Mouse (Mus musculus) liver, embryonic 12.5 days (tissue): ENCODE data around the gene Ccnb1ip1. TPM values are rescaled to one million over a fixed set of nuclear protein-coding genes. Genes with fewer than 3 reads are reported as not detected.

Experiments
- ATAC-seq: fragments of 200-750 bp; cut with Nextera tagmentation; 2 replicates; pipeline ENCODE4 v1.8.0; 2017; ENCODE audit warnings: moderate number of reproducible peaks, mild to moderate bottlenecking, moderate library complexity
- H3K27ac ChIP-seq: fragments of 300-500 bp; sonication (generic); 2 replicates; pipeline ENCODE4 v1.5.1; 2016; ENCODE audit warnings: mild to moderate bottlenecking
- H3K27me3 ChIP-seq: fragments of 300-500 bp; sonication (generic); replicated peaks from 2 replicates; pipeline ENCODE4 v1.6.1; 2016; ENCODE audit warnings: mild to moderate bottlenecking, moderate library complexity
- H3K36me3 ChIP-seq: fragments of 300-500 bp; sonication (generic); 2 replicates; pipeline ENCODE4 v1.6.1; 2016; ENCODE audit warnings: mild to moderate bottlenecking, moderate library complexity
- H3K4me1 ChIP-seq: fragments of 300-500 bp; sonication (generic); 2 replicates; pipeline ENCODE4 v1.6.1; 2016
- H3K4me2 ChIP-seq: fragments of 300-500 bp; sonication (generic); 2 replicates; pipeline ENCODE4 v1.6.1; 2016; ENCODE audit warnings: mild to moderate bottlenecking, moderate library complexity
- H3K4me3 ChIP-seq: fragments of 300-500 bp; sonication (generic); 2 replicates; pipeline ENCODE4 v1.5.1; 2016; ENCODE audit warnings: mild to moderate bottlenecking, moderate library complexity
- H3K9ac ChIP-seq: fragments of 300-500 bp; sonication (generic); 2 replicates; pipeline ENCODE4 v1.6.1; 2016; ENCODE audit warnings: mild to moderate bottlenecking, moderate library complexity
- H3K9me3 ChIP-seq: fragments of 300-500 bp; sonication (generic); replicated peaks from 2 replicates; pipeline ENCODE4 v1.6.1; 2016; ENCODE audit warnings: mild to moderate bottlenecking, moderate library complexity
- WGBS: fragments of 180-500 bp; shearing (Covaris S2); methylation state at CpG from one replicate; pipeline ENCODE4 v1.1.7; 2016; ENCODE audit not compliant: insufficient replicate concordance; 5-methylcytosine and 5-hydroxymethylcytosine counted together
- polyA plus RNA-seq: library from polyadenylated mRNA; unstranded; fragments of >200 nt; fragmentation: Nextera tagmentation; extraction: Ambion mirVana; gene quantifications from 2 replicates; pipeline ENCODE4 v1.2.1, GENCODE M21; 2016

The Ccnb1ip1 gene
- polyA plus RNA-seq, 1 experiment from 2014 or later, result not detected

DNA sequence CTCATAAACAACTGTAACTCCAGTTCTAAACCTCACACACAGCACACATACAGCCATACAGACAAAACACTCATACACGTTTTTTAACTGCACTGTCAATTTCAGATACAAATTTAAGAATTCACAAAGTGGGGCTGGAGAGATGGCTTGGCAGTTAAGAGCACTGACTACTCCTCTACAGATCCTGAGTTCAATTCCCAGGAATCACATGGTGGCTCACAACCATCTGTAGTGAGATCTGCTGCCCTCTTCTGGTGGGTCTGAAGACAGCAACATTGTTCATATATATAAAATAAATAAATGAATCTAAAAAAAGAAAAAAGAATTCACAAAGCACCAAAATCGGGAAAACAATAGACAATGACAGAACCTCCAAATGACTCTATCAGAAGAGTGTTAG, 36.2 kb downstream of the Ccnb1ip1 start:
- H3K27me3 ChIP-seq, result no peaks in the 10 kb centered on the region
- H3K4me2 ChIP-seq, result no peak overlapping the region
- no peak overlapping the region for H3K27ac ChIP-seq
- no peak overlapping the region for H3K9ac ChIP-seq
- H3K4me3 ChIP-seq, result no peak overlapping the region
- peaks cover 85% of the 10 kb centered on the region for H3K36me3 ChIP-seq
- no peaks in the 10 kb centered on the region for H3K9me3 ChIP-seq
- 54% methylated on average over 2 of the region's 2 CpGs for WGBS
- H3K4me1 ChIP-seq, result no peaks in the 10 kb centered on the region
- ATAC-seq, result no peak

DNA sequence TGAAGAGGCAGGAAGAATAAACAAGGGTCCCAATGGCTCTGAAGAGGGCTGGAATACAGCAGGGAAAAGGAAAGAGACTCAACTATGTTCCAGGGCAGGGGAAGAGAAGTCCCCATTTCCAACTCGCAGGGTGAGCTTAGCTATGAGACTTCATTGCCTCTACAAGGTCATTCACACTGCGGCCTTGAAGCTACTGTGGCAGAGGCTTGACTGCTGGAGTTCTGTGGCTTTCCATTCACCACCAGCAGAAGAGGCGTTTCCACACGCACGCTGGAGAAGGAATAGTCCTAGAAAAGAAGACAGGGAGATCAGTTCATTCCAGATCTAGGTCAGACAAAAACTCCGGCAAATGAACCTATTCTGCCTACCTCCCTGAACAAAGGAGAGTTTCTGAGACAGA, 41.8 kb downstream of the Ccnb1ip1 start:
- Histone ChIP-seq H3K4me1 (no peaks in the 10 kb centered on the region), H3K9me3 (no peaks in the 10 kb centered on the region), H3K36me3 (peaks cover 53% of the 10 kb centered on the region), H3K4me2 (no peak overlapping the region), H3K27me3 (no peaks in the 10 kb centered on the region), H3K9ac (no peak overlapping the region), H3K27ac (no peak overlapping the region), H3K4me3 (no peak overlapping the region)
- no peak for ATAC-seq
- 82% methylated on average over 6 of the region's 6 CpGs for WGBS

DNA sequence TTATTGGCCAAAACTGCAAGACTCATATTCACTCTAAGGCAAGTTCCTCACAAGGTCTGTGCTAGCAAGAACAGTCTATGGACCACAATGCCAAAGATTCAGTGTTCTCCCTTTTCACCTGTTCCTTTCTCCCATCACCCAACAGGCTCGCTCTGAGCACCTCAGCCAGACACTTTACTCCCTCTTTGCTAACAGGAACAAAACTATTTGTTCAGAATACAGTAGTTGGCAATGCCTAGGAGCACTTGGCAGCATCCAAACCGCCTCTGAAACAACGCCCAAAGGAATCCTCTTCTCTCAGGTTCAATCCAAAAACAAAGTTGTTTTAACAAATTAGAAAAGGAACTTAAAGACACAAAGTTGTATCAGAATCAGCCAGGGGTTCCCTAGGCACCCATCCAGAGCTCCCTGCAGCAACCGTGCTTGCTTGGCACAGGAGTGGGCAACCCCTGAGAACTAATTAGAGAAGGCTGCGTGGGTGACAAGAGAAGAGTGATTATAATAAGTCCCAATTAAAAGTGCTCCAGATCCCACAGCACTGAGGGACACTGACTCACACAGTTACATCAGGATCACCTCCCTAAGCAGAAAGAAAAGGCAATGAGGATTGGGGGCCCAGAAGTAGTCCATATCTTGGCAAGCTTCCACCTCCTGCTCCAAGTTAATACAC, 49.0 kb downstream of the Ccnb1ip1 start:
- Histone ChIP-seq H3K4me2 (no peak overlapping the region), H3K27ac (no peak overlapping the region), H3K4me1 (no peaks in the 10 kb centered on the region), H3K27me3 (no peaks in the 10 kb centered on the region), H3K4me3 (no peak overlapping the region), H3K9ac (no peak overlapping the region), H3K36me3 (no peaks in the 10 kb centered on the region), H3K9me3 (no peaks in the 10 kb centered on the region)
- 49% methylated on average over 5 of the region's 5 CpGs for WGBS
- ATAC-seq, result no peak

DNA sequence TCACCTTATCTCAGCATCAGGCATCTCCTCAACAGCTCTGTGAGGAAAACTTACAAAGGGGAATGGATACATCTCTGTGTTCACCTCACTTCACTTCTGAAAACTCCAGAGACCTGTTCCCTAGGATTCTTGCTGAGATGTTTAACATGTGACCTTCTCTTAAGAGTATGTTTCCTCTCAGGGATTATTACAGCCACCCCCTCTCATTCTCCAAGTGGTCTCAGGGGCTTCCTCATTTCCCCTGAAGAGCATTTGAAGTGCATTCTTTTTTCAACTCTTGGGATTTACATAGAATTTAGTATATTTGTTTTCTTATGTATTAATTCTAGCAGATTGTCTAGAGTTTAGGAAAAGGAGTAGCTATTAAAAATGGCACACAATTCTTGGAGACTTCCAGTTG, 62.5 kb downstream of the Ccnb1ip1 start, which contains the start of gene Olfr749:
Gene Olfr749 (minus strand): TSS at position 101 of the 400 bp plus-strand sequence.
- Histone ChIP-seq H3K4me3 (no peak within 1 kb of the TSS), H3K27ac (no peak within 1 kb of the TSS), H3K27me3 (no peaks in the 10 kb centered on the region), H3K36me3 (no peaks in the 10 kb centered on the region), H3K9me3 (no peaks in the 10 kb centered on the region), H3K4me1 (no peaks in the 10 kb centered on the region), H3K4me2 (no peak within 1 kb of the TSS), H3K9ac (no peak within 1 kb of the TSS)
- no peak for ATAC-seq

DNA sequence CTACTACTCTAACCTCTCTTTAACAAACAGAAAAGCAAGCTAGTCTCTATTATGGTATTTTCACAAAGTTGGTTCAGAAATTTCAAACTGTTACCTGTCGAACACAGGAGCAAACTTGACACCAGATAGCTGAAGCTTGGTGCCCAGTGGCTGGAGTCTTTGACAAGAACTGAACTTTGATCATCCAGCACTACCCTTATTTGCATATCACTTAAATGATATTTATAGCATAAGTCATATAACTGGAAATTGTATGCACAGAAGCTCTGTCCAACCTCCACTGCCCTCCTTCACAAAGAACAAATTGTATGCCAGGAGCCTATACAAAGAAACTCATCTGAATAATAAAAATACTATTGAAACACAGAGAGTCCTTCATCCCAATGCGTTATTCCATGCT, 65.9 kb downstream of the Ccnb1ip1 start:
- ATAC-seq, result no peak
- 58% methylated on average over 2 of the region's 2 CpGs for WGBS
- Histone ChIP-seq H3K4me3 (no peak overlapping the region), H3K9me3 (no peaks in the 10 kb centered on the region), H3K36me3 (no peaks in the 10 kb centered on the region), H3K27ac (no peak overlapping the region), H3K4me2 (no peak overlapping the region), H3K9ac (no peak overlapping the region), H3K4me1 (no peaks in the 10 kb centered on the region), H3K27me3 (no peaks in the 10 kb centered on the region)

DNA sequence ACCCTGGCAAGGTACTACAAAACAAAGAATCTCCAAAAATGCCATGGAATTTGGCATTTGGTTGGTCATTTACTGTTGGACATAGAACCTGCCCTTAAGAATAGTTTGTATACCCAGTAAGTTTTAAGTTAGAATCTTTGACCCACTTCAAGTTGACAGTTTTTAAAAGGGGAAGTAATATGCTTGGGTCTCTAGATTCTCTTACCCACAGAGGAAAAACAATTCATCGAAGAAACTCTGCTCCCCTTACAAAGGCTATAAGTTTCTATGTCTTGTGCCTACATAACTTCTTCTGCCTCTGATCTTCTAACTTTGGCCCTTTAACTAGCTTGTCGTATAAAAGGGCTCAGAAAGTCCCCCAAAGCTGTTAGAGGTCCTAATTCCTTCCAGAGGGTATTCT, 67.2 kb downstream of the Ccnb1ip1 start:
- 50% methylated on average over 2 of the region's 2 CpGs for WGBS
- H3K4me3 ChIP-seq, result no peak overlapping the region
- no peaks in the 10 kb centered on the region for H3K9me3 ChIP-seq
- H3K9ac ChIP-seq, result no peak overlapping the region
- H3K4me1 ChIP-seq, result no peaks in the 10 kb centered on the region
- H3K27me3 ChIP-seq, result no peaks in the 10 kb centered on the region
- ATAC-seq, result no peak
- H3K4me2 ChIP-seq, result no peak overlapping the region
- H3K27ac ChIP-seq, result no peak overlapping the region
- H3K36me3 ChIP-seq, result no peaks in the 10 kb centered on the region

Other genes with a start within 250 kb of the Ccnb1ip1 start
- not detected in 2 replicates for gene Olfr744, start 192.9 kb downstream of the Ccnb1ip1 start, polyA plus RNA-seq
- not detected in 2 replicates for gene Olfr745, start 168.3 kb downstream of the Ccnb1ip1 start, polyA plus RNA-seq
- not detected in 2 replicates for gene Olfr746, start 160.6 kb downstream of the Ccnb1ip1 start, polyA plus RNA-seq
- gene Olfr747, start 114.5 kb downstream of the Ccnb1ip1 start, polyA plus RNA-seq, result not detected in 2 replicates
- gene Olfr748, start 100.4 kb downstream of the Ccnb1ip1 start, polyA plus RNA-seq, result not detected in 2 replicates
- gene Olfr749, start 62.6 kb downstream of the Ccnb1ip1 start, polyA plus RNA-seq, result not detected in 2 replicates
- 27.3 and 27.9 TPM in 2 replicates for gene Ttc5, start 22.2 kb downstream of the Ccnb1ip1 start, polyA plus RNA-seq
- gene Parp2, start 109 bp upstream of the Ccnb1ip1 start, polyA plus RNA-seq, result 44.8 and 45.8 TPM in 2 replicates
- 2.2 and 3.2 TPM in 2 replicates for gene Tep1, start 62.8 kb upstream of the Ccnb1ip1 start, polyA plus RNA-seq
- 0.13 and 0.28 TPM in 2 replicates for gene Klhl33, start 89.8 kb upstream of the Ccnb1ip1 start, polyA plus RNA-seq
- 69.7 and 74.0 TPM in 2 replicates for gene Osgep, start 117.2 kb upstream of the Ccnb1ip1 start, polyA plus RNA-seq
- 144 and 147 TPM in 2 replicates for gene Apex1, start 117.2 kb upstream of the Ccnb1ip1 start, polyA plus RNA-seq
- gene Pip4p1, start 123.1 kb upstream of the Ccnb1ip1 start, polyA plus RNA-seq, result 26.1 and 30.6 TPM in 2 replicates
- gene Pnp, start 123.3 kb upstream of the Ccnb1ip1 start, polyA plus RNA-seq, result 75.0 and 76.1 TPM in 2 replicates
- gene Gm49342, start 136.8 kb upstream of the Ccnb1ip1 start, polyA plus RNA-seq, result not detected in 2 replicates
- gene Pnp2, start 148.3 kb upstream of the Ccnb1ip1 start, polyA plus RNA-seq, result 4.0 and 4.3 TPM in 2 replicates
- gene Rnase10, start 200.0 kb upstream of the Ccnb1ip1 start, polyA plus RNA-seq, result 0.07 TPM in 1 of 2 replicates, not detected in the other
- gene Rnase9, start 234.1 kb upstream of the Ccnb1ip1 start, polyA plus RNA-seq, result not detected in 2 replicates
- gene Rnase11, start 242.4 kb upstream of the Ccnb1ip1 start, polyA plus RNA-seq, result not detected in 2 replicates
- 0.44 and 1.4 TPM in 2 replicates for gene Rnase12, start 249.9 kb upstream of the Ccnb1ip1 start, polyA plus RNA-seq